Mouse (Mus musculus): ENCODE data around the gene Nipal3.

The Nipal3 gene

DNA sequence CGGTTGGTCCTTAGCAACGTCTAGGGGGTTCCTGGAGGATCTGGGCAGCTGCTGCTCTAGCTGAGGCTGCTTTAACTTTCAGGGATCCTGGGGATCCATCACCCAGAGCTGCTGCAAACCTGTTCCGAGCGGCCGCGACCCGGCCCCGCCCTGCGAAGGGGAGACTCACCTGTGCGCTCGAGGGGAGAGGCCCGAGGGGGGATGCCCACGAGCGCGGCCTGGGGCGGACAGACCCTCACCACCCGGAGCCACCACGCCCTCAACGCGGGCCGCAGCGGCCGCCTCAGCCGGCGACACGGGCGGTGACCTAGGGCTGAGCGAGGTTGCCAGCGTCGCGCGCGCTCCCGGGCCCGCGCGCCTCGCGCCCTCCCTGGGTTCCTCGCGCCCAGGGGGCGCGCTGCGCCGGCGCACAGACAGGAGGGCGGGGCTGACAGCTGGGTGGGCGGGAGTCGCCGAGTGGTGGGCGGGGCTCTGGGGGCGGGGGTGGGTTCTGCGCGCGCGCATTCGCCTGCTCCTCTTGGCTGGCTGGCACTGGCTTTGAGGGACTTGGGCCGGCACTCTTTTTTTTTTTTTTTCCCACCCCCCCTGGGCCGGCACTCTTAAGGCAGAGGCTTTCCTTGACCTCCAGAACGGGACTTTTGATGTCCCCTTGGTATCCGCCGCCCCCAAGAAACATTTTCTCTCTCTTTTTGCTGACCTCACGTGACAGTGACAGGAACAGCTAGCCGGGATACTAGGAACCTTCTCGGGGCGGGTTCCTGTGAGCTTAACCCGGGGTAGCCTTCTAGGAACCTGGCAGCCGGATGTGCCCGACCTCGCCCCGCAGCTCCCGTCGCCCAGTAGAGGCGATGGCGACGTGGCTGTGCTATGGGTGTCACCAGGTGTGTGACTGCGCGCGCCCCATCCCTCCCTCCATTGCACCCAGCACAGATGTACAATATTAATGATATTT lies 61.1 kb downstream of the Nipal3 start, which contains the start of gene Rcan3:
Rcan3 (minus strand) TSS at position 411 of the 952 bp plus-strand sequence.
- peak; percentile 93 for DNase-seq (ENCODE audit: low spot score)

DNA sequence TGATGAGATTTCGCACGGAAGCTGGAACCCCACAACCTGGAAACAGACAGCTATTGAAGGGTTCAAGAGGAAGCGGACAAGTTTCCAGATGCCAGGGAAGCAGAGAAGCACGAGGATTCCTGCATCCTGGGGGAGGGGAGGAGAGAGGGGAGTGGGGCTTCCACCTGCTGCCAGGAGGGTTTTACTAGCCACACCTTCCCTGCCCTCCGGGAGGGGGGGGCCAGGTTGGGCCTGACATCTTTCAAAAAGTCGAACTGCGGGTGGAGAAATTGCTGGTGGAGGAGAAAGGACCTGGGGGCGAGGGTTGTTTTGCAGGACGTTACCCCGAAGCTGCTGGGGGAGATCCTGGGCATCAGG lies 61.8 kb downstream of the Nipal3 start:
- DNase-seq (ENCODE audit: low spot score), result peak; percentile 26

DNA sequence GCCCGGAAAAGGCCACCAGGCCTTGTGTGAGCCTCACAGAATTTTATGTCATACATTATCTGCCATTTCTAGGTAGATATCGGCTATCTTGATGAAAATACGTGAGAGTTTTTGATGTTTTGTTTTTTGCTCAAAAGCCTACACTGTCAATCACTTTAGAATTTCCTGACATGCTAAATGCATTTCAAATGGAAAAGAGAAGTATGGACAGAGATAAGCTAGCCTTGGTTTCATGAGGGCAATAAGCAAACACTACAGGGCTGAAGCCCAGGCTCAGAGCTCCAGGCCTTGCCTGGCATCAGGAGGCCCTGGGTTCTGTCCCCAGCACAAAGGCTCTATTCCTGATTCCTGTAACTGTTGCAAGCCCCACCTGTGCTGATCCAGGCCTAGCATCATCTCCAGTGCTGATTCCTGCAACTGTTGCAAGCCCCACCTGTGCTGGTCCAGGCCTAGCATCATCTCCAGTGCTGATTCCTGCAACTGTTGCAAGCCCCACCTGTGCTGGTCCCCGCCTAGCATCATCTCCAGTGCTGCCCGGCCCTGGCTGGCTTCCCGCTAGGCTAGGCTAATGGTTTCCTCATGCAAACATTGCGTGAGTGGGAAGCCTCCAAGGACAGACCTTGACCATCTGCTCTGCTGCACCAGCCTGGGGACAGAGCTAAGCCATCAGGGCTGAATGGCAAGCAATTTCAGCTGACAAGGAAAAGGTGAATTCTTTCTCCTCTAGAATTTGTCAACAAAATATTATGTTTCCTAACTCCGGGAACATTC lies 64.7 kb downstream of the Nipal3 start:
- DNase-seq (ENCODE audit: low spot score), result no peak

DNA sequence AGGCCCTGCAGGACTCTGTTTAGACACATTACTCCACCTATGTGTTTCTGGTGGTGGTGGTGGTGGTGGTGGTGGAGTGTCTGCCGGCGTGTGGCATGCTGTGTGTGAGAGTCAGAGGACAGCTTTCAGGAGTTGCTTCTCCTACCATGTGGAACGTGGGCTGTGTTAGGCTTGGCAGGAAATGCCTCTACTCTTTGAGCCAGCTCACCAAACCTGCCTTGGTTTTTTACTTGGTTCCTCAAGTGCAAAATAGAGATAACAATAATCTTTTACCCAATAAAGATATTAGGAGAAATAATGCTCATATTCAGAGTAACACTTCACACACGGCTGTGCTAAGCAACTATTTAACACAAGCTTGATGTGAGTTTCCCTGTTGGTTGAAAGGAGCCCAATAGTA lies 65.5 kb downstream of the Nipal3 start:
- DNase-seq (ENCODE audit: low spot score), result no peak

GRCm38 (mm10) chr4:135426587-135426986 lies 68.3 kb downstream of the Nipal3 start:
- no peak for DNase-seq (ENCODE audit: low spot score)

- no peak for DNase-seq (ENCODE audit: low spot score)
Measured at GRCm38 (mm10) chr4:135425625-135426024, 69.2 kb downstream of the Nipal3 start.

DNA sequence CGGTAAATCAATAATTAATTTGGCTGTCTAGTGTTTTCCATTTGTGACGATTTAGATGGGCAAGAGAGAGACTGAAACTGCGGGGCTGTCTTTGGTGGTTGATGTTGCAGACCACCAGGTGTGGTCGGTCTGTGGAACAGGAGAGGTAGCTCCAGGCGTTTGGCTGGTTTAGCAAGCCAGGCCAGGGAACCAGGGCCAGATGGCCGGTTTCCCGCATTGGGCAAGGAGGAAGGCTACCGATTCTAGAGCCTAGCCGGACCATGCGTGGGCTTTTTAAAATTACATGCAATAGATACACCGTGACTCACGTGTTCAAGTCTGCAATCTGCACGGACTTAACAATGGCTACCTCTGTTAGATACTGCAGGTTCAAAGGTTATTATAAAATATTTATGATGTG lies 73.9 kb downstream of the Nipal3 start:
- DNase-seq (ENCODE audit: low spot score), result no peak

DNA sequence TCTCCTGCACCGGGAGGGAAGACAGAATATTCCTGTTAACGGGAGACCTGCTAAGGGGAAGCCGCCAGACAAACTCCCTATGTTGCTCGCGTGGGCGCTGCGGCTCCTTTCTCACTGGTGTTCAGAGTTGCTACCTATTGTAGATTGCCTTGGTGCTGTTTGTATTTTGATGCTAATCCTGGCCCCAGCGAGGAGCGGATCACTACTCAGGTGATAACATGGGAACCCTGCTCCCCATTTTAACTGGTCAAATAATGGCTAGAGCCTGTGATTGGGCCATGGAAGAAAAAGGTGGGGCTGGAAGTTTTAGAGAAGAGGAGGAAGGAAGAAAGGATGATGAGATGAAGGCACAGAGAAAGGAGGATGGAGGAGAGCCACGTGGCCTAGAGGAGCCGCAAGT lies 74.4 kb downstream of the Nipal3 start:
- no peak for DNase-seq (ENCODE audit: low spot score)

GRCm38 (mm10) chr4:135419996-135420395 lies 74.8 kb downstream of the Nipal3 start:
- DNase-seq (ENCODE audit: low spot score), result peak; percentile 32

- DNase-seq (ENCODE audit: low spot score), result no peak
Measured at GRCm38 (mm10) chr4:135416367-135416766, 78.5 kb downstream of the Nipal3 start.

DNA sequence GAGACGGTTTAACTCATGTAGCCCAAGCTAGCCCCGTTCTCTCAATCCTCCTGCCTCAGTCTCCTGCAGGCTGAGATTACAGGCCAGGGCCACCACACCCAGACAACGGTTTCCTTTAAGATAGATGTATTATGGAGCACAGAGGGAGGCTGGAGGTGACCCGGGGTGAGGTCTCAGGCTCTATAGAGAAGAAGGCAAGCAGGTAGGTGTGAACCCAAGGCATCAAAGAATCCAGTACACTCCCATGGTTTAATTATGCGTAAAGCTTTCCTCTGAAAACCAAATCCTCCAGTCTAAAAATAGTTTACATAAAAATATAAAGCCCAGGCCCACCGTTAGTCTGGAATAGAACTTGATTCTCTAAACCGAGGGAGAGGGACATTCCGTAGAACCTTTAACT lies 81.3 kb downstream of the Nipal3 start:
- no peak for DNase-seq (ENCODE audit: low spot score)

DNA sequence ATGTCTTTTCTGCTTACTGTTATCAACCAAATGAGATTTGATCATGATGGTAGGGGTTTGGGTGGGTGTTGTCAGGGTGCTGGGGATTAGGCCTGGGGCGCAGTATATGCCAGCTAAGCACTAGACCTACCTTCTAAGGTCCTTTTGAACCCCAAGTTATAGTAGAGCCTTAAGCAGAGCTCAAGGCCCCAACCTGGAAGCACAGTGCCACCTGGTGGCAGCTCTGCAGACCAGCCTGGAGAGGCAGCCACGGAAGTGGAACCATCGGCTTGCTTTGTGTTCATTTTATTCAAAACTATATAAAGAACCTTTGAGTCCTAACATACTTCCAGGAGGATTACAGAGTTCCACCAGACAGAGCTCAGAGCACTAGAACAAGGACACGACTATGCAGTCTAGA lies 83.2 kb downstream of the Nipal3 start:
- DNase-seq (ENCODE audit: low spot score), result no peak

DNA sequence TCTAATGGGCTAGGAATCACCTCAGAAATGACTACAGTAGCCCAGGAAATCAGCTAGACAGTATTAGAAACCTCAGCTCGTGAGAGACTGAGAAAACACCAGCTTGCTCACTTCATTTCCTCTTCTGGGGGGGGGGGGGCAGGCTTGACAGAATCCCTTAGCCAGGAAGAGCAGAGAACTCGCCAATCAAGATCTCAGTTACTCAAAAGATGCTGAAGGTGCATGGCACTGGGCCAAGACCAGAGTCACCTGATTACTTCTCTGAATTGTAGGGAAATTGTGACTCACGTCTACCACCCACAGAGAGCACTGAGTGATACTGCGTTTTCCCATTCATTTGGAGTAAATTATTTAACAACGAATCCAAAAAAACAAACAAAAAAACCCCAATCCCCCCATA lies 88.7 kb downstream of the Nipal3 start:
- peak; percentile 25 for DNase-seq (ENCODE audit: low spot score)

DNA sequence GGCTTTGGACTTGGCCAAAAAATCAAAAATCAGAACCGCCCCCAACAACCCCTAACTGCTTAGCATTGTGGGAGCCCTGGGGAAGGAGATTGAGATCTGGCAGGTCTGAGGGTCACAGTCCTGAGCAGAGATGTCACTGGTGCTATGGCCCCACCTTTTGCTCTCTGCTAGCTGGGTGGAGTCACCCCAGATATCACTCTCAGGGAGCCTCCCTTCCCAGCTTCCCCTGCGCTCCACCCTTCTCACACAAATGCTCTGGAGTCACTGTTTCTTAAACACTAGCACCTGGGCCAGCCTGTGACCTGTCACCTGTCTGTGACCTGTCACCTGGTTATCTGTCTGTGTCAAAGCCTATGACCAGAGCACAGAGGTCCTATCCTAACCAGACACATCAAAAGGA lies 89.9 kb downstream of the Nipal3 start:
- DNase-seq (ENCODE audit: low spot score), result no peak

GRCm38 (mm10) chr4:135404048-135404447 lies 90.8 kb downstream of the Nipal3 start:
- DNase-seq (ENCODE audit: low spot score), result no peak

GRCm38 (mm10) chr4:135401881-135402280 lies 93.0 kb downstream of the Nipal3 start:
- no peak for DNase-seq (ENCODE audit: low spot score)

GRCm38 (mm10) chr4:135397991-135398390 lies 96.8 kb downstream of the Nipal3 start, which contains the start of gene Ncmap:
Gene Ncmap, minus strand, starts transcription at chr4:135398227.
- no peak for DNase-seq (ENCODE audit: low spot score)

- no peak for DNase-seq (ENCODE audit: low spot score)
Measured at GRCm38 (mm10) chr4:135397551-135397950, 97.3 kb downstream of the Nipal3 start.

GRCm38 (mm10) chr4:135396303-135396702 lies 98.5 kb downstream of the Nipal3 start:
- DNase-seq (ENCODE audit: low spot score), result no peak

Measured in yolk sac, embryonic 10.5 days (tissue).